Mouse (Mus musculus) spleen, adult 2 months (tissue): Measurements from ENCODE around the gene Smim13.

Source experiments
- CTCF ChIP-seq: fragments of 200-500 bp; IDR thresholded peaks from 2 replicates; pipeline ENCODE4 v1.5.1; 2011; ENCODE audit warnings: mild to moderate bottlenecking, inconsistent platforms; ENCODE audit not compliant: insufficient read depth, insufficient read length, insufficient replicate concordance; ENCODE audit errors: extremely low read depth
- POLR2A ChIP-seq: fragments of 200-500 bp; IDR thresholded peaks from 2 replicates; pipeline ENCODE4 v1.6.1; 2011; ENCODE audit warnings: low read depth, low read length, inconsistent platforms

GRCm38 (mm10) chr13:41302716-41303115 is 53.1 kb downstream of the Smim13 start:
- TF ChIP-seq CTCF = peak; percentile 87; the same call in 1 of the 2 replicates
- no peak for TF ChIP-seq POLR2A
